In genomic region chr17:86964502-86964901, GRCm38 (mm10) we compare ENCODE assay signal across 8 mouse cellular contexts. TPM values are rescaled to one million over a fixed set of nuclear protein-coding genes. Genes with fewer than 3 reads are reported as not detected.
DNase-seq lines count a peak whose midpoint lies in the region; ATAC-seq lines count a peak whose summit lies in the region.

No protein-coding gene starts in this region.

- DNase-seq in MN1 (ENCODE audit: low spot score), result peak; percentile 88
- peak; percentile 38 to 62 for DNase-seq in cerebellum, adult 18-20 months
- peak; percentile 59 to 79 for DNase-seq in layer of hippocampus, postnatal 14 days (ENCODE audit: low spot score in 2 of 2)
- DNase-seq in lung, postnatal 14 days, result peak; percentile 69
- DNase-seq in retina, adult 2 months (ENCODE audit: low read depth, low spot score), result peak; percentile 42

- ATAC-seq in frontal cortex, adult (ENCODE audit: low TSS enrichment), result peak; percentile 60
- ATAC-seq in hematopoietic stem cell, adult 5-6 weeks (replicated peaks in 1 of 2; ENCODE audit: insufficient read depth in 1 of 2, low FRiP score in 2 of 2, low TSS enrichment in 1 of 2, low read depth in 1 of 2, poor library complexity in 2 of 2, severe bottlenecking in 2 of 2), result peak; percentile 66 to 71
- no peak for ATAC-seq in erythroblast, adult 5-6 weeks (replicated peaks; ENCODE audit: low FRiP score, poor library complexity, severe bottlenecking)

RNA-seq across cellular contexts. Expression of gene Rhoq, which starts 1.6 kb away (rescaled TPM):
- 12.7 and 15.2 TPM in 2 replicates for total RNA-seq in hematopoietic stem cell, adult 5-6 weeks (2017)
- total RNA-seq in layer of hippocampus, postnatal 14 days (2021), result 10 to 100 TPM; 32.1 to 33.5 TPM
- total RNA-seq in erythroblast, adult 5-6 weeks (2015; ENCODE audit: low replicate concordance), result 1.7 and 2.5 TPM in 2 replicates
- total RNA-seq in erythroblast, adult 5-6 weeks (2017; ENCODE audit: low replicate concordance), result 2.5 and 7.2 TPM in 2 replicates

RNA-seq across cellular contexts. Expression of gene Atp6v1e2, which starts 16.8 kb away (rescaled TPM):
- not detected in 2 replicates for total RNA-seq in hematopoietic stem cell, adult 5-6 weeks (2017)
- under 1 TPM in 1 of 2 experiments, not detected in 1; 0.35 TPM for total RNA-seq in layer of hippocampus, postnatal 14 days (2021)
- not detected in 2 replicates for total RNA-seq in erythroblast, adult 5-6 weeks (2015; ENCODE audit: low replicate concordance)
- not detected in 2 replicates for total RNA-seq in erythroblast, adult 5-6 weeks (2017; ENCODE audit: low replicate concordance)

RNA-seq across cellular contexts. Expression of gene Tmem247, which starts 47.4 kb away (rescaled TPM):
- not detected in 2 replicates for total RNA-seq in hematopoietic stem cell, adult 5-6 weeks (2017)
- not detected for total RNA-seq in layer of hippocampus, postnatal 14 days (2021)
- not detected in 2 replicates for total RNA-seq in erythroblast, adult 5-6 weeks (2015; ENCODE audit: low replicate concordance)
- total RNA-seq in erythroblast, adult 5-6 weeks (2017; ENCODE audit: low replicate concordance), result not detected in 2 replicates
